ENCODE assay signal across 8 mouse cellular contexts in the genomic region with DNA sequence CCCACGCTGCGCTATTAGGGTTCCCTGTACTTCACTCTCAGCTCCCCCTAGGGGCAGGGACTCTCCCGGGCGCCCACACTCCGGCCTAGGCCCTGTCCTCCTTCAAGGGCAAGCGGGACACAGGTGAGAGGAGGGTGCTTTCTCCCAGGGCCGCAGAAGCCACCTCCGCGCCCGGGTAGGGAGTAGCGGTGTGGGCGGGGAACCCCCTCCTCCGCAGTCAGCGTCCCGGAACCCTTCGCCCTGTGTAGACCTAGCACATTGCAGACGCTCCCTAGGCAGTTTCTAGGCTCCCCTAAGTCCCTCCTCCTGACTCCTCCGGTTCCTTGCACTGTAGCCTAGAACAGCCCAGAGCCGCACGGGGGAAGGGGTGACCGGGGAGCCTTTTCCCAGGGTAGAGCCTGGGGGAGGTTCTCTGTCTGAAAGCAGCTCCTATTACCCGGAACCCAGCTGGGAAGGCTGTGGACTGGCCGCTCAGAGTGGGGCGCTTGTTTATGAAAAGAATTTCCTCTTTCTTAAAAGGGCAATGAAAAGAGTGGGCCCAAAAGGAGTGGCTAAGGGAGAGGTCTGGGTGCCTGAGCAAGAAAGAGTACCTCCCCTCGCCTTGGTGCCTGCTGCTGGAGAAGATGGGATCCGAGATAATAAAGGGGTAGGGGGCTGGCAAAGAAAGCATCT. TPM values are rescaled to one million over a fixed set of nuclear protein-coding genes. Genes with fewer than 3 reads are reported as not detected.
A peak's percentile ranks its signal among the peaks of the same experiment; 100 is the strongest.
DNase-seq lines count a peak whose midpoint lies in the region; ATAC-seq and TF ChIP-seq lines count a peak whose summit lies in the region.

No protein-coding gene starts in this region.

- intact Hi-C loops in heart, postnatal 14 days (cut with DNase I): no loop called here

- 0% methylated on average over 26 of the region's 26 CpGs for whole genome bisulfite sequencing in forebrain, embryonic 14.5 days
- WGBS in lung, adult 2 months: under 1% methylated on average over 26 of the region's 26 CpGs

- ATAC-seq in forebrain, embryonic 14.5 days: peak; percentile 88
- peak; percentile 55 for ATAC-seq in neutrophil, adult 5-6 weeks (ENCODE audit: extremely low read depth, insufficient number of reproducible peaks, low FRiP score, poor library complexity, severe bottlenecking)

- H3K4me2 ChIP-seq in forebrain, embryonic 14.5 days (ENCODE audit: low read length): peak overlapping the region; percentile 65

- H3K4me3 ChIP-seq in forebrain, embryonic 14.5 days (ENCODE audit: low read depth, low read length): peak overlapping the region; percentile 58
- peak overlapping the region; percentile 65 for H3K4me3 ChIP-seq in lung, adult 2 months (replicated peaks; ENCODE audit: extremely low read depth, low read depth, low read length)

- H3K36me3 ChIP-seq in forebrain, embryonic 14.5 days (ENCODE audit: control insufficient read depth, insufficient read depth, low read length): no peaks in the 10 kb centered on the region

- H3K9ac ChIP-seq in forebrain, embryonic 14.5 days (ENCODE audit: low read length): peak overlapping the region; percentile 73

- H3K27ac ChIP-seq in forebrain, embryonic 14.5 days (ENCODE audit: low read depth, low read length): peak overlapping the region; percentile 93

- peak; percentile 73; the same call in 1 of the 2 replicates for TF ChIP-seq POLR2A in lung, adult 2 months (IDR thresholded peaks at IDR 0.05; ENCODE audit: borderline replicate concordance, extremely low read depth, low read depth, low read length)

- H3K27me3 ChIP-seq in forebrain, embryonic 14.5 days (replicated peaks; ENCODE audit: control insufficient read depth, insufficient read depth, low read length): 0 out of 2 replicates have a peak, but pooled peaks cover 6% of the 10 kb centered on the region

- peak; percentile 100 for DNase-seq in ES-CJ7 (ENCODE audit: low read depth, low spot score)
- DNase-seq in cerebellum, adult 11 months: peak; percentile 91
- DNase-seq in forebrain, embryonic 14.5 days (ENCODE audit: low spot score): peak; percentile 96
- peak; percentile 93 to 95 for DNase-seq in heart, postnatal 14 days
- DNase-seq in layer of hippocampus, adult 18-20 months (ENCODE audit: low spot score in 2 of 2): peak; percentile 93 to 96
- peak; percentile 98 for DNase-seq in lung, adult 2 months
- peak; percentile 82 to 92 for DNase-seq in thymus, adult 18-20 months

- peak; percentile 22; the same call in 1 of the 2 replicates for TF ChIP-seq CTCF in lung, adult 2 months (IDR thresholded peaks at IDR 0.05; ENCODE audit: insufficient read depth, low read length)

- H3K4me1 ChIP-seq in forebrain, embryonic 14.5 days (ENCODE audit: control insufficient read depth, insufficient read depth, low read length): peaks cover 4% of the 10 kb centered on the region; the same call in 1 of the 2 replicates
- peaks cover 15% of the 10 kb centered on the region for H3K4me1 ChIP-seq in lung, adult 2 months (ENCODE audit: control insufficient read depth, insufficient read depth, low read length)

- H3K9me3 ChIP-seq in forebrain, embryonic 14.5 days (replicated peaks; ENCODE audit: control insufficient read depth, low read length): no peaks in the 10 kb centered on the region

RNA-seq across cellular contexts. Expression of gene Ctdsp1, which starts 4.5 kb away (rescaled TPM):
- polyA plus RNA-seq in forebrain, embryonic 14.5 days (2014; fragmentation: Nextera tagmentation; extraction: Ambion mirVana): 19.9 and 22.3 TPM in 2 replicates
- total RNA-seq in heart, postnatal 14 days (2021): 100 to 1,000 TPM; 106 to 118 TPM
- total RNA-seq in layer of hippocampus, adult 18-20 months (2021): 10 to 100 TPM; 28.9 to 29.1 TPM
- 197 and 200 TPM in 2 replicates for polyA plus RNA-seq in lung, adult 2 months (2012; rRNA removed)
- 66.9 and 67.8 TPM in 2 replicates for total RNA-seq in neutrophil, adult 5-6 weeks (2017)

RNA-seq across cellular contexts. Expression of gene Slc11a1, which starts 11.9 kb away (rescaled TPM):
- 1.9 and 2.4 TPM in 2 replicates for polyA plus RNA-seq in forebrain, embryonic 14.5 days (2014; fragmentation: Nextera tagmentation; extraction: Ambion mirVana)
- total RNA-seq in heart, postnatal 14 days (2021): 1 to 10 TPM; 2.7 to 4.1 TPM
- 1 to 10 TPM; 3.2 to 4.5 TPM for total RNA-seq in layer of hippocampus, adult 18-20 months (2021)
- polyA plus RNA-seq in lung, adult 2 months (2012; rRNA removed): 33.3 and 41.8 TPM in 2 replicates
- total RNA-seq in neutrophil, adult 5-6 weeks (2017): 148 and 164 TPM in 2 replicates

RNA-seq across cellular contexts. Expression of gene Vil1, which starts 22.3 kb away (rescaled TPM):
- 0.14 and 0.33 TPM in 2 replicates for polyA plus RNA-seq in forebrain, embryonic 14.5 days (2014; fragmentation: Nextera tagmentation; extraction: Ambion mirVana)
- total RNA-seq in heart, postnatal 14 days (2021): under 1 TPM; 0.65 to 0.83 TPM
- under 1 TPM; 0.32 to 0.36 TPM for total RNA-seq in layer of hippocampus, adult 18-20 months (2021)
- 0.31 and 1.1 TPM in 2 replicates for polyA plus RNA-seq in lung, adult 2 months (2012; rRNA removed)
- not detected in 2 replicates for total RNA-seq in neutrophil, adult 5-6 weeks (2017)

RNA-seq across cellular contexts. Expression of gene Catip, which starts 24.9 kb away (rescaled TPM):
- 0.50 and 0.93 TPM in 2 replicates for polyA plus RNA-seq in forebrain, embryonic 14.5 days (2014; fragmentation: Nextera tagmentation; extraction: Ambion mirVana)
- total RNA-seq in heart, postnatal 14 days (2021): under 1 TPM; 0.12 to 0.67 TPM
- 1 to 10 TPM; 1.0 to 1.2 TPM for total RNA-seq in layer of hippocampus, adult 18-20 months (2021)
- polyA plus RNA-seq in lung, adult 2 months (2012; rRNA removed): 10.2 TPM in 2 replicates
- 0.86 TPM in 1 of 2 replicates, not detected in the other for total RNA-seq in neutrophil, adult 5-6 weeks (2017)

Comparison
In these comparisons a context has a peak if more than half of its experiments do, and no peak if none do; other contexts are left out.
1. Peak in every context shown above with its lines: DNase-seq, ATAC-seq, H3K4me3 ChIP-seq and H3K27ac ChIP-seq.
2. RNA of gene Slc11a1, which starts 11.9 kb away (total RNA-seq): 148 to 164 TPM in neutrophil, adult 5-6 weeks; 3.2 to 4.5 TPM in layer of hippocampus, adult 18-20 months and 2.7 to 4.1 TPM in heart, postnatal 14 days; every median in the first group is over 10 times any median in the second.